Mouse (Mus musculus) spleen, adult 2 months (tissue): Measurements from ENCODE around the gene Hoxa3. TPM values are rescaled to one million over a fixed set of nuclear protein-coding genes. Genes with fewer than 3 reads are reported as not detected.

Experiments used
- DNase-seq, 2 experiments: peaks; one replicate each; pipeline versions ENCODE4 v3.0.0 to v3.0.0-alpha.2; 2012 to 2021; ENCODE audit warnings: low spot score in 2 of 2, low read depth in 1 of 2
- H3K27ac ChIP-seq: fragments of 200-500 bp; 2 replicates; pipeline ENCODE4 v1.5.1; 2012; ENCODE audit warnings: low read length, inconsistent platforms; ENCODE audit not compliant: insufficient read depth
- H3K27me3 ChIP-seq: fragments of 200-500 bp; 2 replicates; pipeline ENCODE4 v1.6.1; 2012; ENCODE audit warnings: mild to moderate bottlenecking, moderate library complexity, low read length, inconsistent platforms; ENCODE audit not compliant: control insufficient read depth, insufficient read depth
- H3K36me3 ChIP-seq: fragments of 200-500 bp; 2 replicates; pipeline ENCODE4 v1.6.1; 2012; ENCODE audit warnings: mild to moderate bottlenecking, low read length, inconsistent platforms; ENCODE audit not compliant: control insufficient read depth, insufficient read depth
- H3K4me1 ChIP-seq: fragments of 200-500 bp; 2 replicates; pipeline ENCODE4 v1.6.1; 2011; ENCODE audit warnings: inconsistent platforms; ENCODE audit not compliant: control insufficient read depth, insufficient read depth, insufficient read length
- H3K4me3 ChIP-seq: fragments of 200-500 bp; 2 replicates; pipeline ENCODE4 v1.5.1; 2011; ENCODE audit warnings: mild to moderate bottlenecking, inconsistent platforms; ENCODE audit not compliant: insufficient read depth, insufficient read length; ENCODE audit errors: extremely low read depth
- CTCF ChIP-seq: fragments of 200-500 bp; IDR thresholded peaks from 2 replicates; pipeline ENCODE4 v1.5.1; 2011; ENCODE audit warnings: mild to moderate bottlenecking, inconsistent platforms; ENCODE audit not compliant: insufficient read depth, insufficient read length, insufficient replicate concordance; ENCODE audit errors: extremely low read depth
- POLR2A ChIP-seq: fragments of 200-500 bp; IDR thresholded peaks from 2 replicates; pipeline ENCODE4 v1.6.1; 2011; ENCODE audit warnings: low read depth, low read length, inconsistent platforms
- WGBS: fragments of 180-500 bp; shearing (Covaris S2); methylation state at CpG from one replicate; pipeline ENCODE4 v1.1.7; 2018; 5-methylcytosine and 5-hydroxymethylcytosine counted together
- polyA plus RNA-seq: library from polyadenylated mRNA; depleted of rRNA; stranded (reverse); fragments of >200 nt; gene quantifications from 2 replicates; pipeline ENCODE4 v1.2.3, GENCODE M21; 2012

Gene Hoxa3
- polyA plus RNA-seq, 1 experiment, result 1.4 TPM

DNA sequence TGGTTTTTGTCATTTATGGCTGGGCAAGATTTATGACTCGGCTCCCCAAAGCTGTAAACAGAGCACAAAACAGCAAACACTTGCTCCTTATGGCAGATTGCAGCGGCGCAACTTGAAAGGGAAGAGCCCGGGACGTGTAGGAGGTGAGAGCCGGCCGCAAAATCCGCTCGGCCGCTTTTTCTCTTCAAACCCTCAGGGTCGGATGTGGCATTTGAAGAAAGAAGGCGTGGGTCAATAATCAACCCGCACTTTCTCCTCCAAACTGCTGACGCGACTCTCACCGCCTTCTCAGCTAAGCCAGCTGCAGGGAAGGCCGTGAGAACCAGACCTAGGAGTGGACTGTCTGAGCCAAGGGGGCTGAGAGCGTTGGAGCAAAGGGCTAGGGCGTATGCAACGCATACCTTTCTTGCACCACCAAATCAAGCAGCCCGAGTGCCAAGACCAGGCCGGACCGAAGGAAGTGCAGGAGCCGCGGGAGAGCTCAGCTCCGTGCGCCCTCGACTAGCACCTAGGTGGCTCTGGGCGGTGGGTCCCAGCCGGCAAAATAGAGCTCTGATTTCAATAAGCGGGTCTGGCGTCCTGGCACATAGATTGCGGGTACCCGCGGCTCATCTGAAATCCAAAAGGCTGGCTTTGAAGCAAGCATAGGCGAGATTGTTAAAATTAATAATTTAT lies 35.9 kb downstream of the Hoxa3 start, which contains the start of gene 5730596B20Rik:
5730596B20Rik (plus strand) TSS at position 438 of the 675 bp plus-strand sequence.
- no peak for TF ChIP-seq CTCF
- Histone ChIP-seq H3K4me1 (no peaks in the 10 kb centered on the region), H3K27ac (0 out of 2 replicates have a peak within 1 kb of the TSS, but pooled peaks have one; percentile 2), H3K27me3 (peaks cover 2% of the 10 kb centered on the region; the same call in 1 of the 2 replicates), H3K4me3 (no peak within 1 kb of the TSS; the same call in 1 of the 2 replicates), H3K36me3 (no peaks in the 10 kb centered on the region)
- DNase-seq, result no peak
- WGBS, result 79% methylated on average over 36 of the region's 36 CpGs

DNA sequence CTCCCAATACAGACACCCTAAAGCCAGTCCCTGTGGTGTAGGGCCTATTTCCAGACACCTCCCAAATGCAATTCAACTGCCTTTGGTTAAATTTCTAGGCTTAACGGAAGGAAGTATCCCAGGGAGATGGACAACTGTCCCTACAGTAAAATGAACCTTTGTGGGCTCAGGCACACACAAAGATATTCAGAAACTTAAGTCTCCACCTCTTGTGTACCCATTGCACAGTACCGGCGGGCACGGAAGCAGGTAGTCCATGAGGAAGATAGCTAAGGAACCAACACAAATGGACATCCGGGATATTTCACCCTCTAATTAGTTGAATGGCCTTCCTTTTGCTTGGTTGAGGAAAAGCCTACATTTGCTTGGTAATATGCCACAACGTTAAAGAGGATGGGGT lies 36.7 kb downstream of the Hoxa3 start:
- 79% methylated on average over 6 of the region's 6 CpGs for WGBS
- TF ChIP-seq POLR2A (no peak), CTCF (no peak)
- H3K27me3 ChIP-seq, result peaks cover 2% of the 10 kb centered on the region; the same call in 1 of the 2 replicates
- no peaks in the 10 kb centered on the region for H3K36me3 ChIP-seq
- H3K4me3 ChIP-seq, result no peak overlapping the region
- H3K27ac ChIP-seq, result 0 out of 2 replicates have a peak overlapping the region, but pooled peaks have one; percentile 2
- DNase-seq, result no peak
- no peaks in the 10 kb centered on the region for H3K4me1 ChIP-seq

DNA sequence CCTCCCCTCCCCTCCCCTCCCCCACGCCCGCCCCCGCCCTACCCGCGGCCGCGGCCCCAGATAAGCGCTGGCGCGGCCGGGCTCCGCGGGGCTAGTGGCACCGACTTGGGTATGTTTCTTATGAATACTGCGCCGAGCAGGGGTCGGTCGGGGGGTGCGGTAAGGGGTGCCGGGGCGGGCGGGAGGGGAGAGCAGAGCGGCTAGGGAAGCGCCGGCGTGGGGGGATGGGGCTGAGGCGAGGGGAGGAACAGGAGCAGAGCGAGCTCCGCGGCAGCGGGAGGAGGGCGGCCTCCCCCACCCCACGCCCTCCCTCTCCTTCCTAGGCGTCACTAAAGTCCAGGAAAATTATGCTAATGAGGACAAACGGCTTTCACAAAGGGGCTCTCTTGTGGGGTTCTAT lies 37.3 kb downstream of the Hoxa3 start:
- TF ChIP-seq POLR2A (no peak), CTCF (no peak)
- Histone ChIP-seq H3K27me3 (peaks cover 2% of the 10 kb centered on the region; the same call in 1 of the 2 replicates), H3K4me3 (no peak overlapping the region), H3K4me1 (no peaks in the 10 kb centered on the region), H3K27ac (no peak overlapping the region), H3K36me3 (no peaks in the 10 kb centered on the region)
- no peak for DNase-seq
- 63% methylated on average over 33 of the region's 35 CpGs for WGBS

DNA sequence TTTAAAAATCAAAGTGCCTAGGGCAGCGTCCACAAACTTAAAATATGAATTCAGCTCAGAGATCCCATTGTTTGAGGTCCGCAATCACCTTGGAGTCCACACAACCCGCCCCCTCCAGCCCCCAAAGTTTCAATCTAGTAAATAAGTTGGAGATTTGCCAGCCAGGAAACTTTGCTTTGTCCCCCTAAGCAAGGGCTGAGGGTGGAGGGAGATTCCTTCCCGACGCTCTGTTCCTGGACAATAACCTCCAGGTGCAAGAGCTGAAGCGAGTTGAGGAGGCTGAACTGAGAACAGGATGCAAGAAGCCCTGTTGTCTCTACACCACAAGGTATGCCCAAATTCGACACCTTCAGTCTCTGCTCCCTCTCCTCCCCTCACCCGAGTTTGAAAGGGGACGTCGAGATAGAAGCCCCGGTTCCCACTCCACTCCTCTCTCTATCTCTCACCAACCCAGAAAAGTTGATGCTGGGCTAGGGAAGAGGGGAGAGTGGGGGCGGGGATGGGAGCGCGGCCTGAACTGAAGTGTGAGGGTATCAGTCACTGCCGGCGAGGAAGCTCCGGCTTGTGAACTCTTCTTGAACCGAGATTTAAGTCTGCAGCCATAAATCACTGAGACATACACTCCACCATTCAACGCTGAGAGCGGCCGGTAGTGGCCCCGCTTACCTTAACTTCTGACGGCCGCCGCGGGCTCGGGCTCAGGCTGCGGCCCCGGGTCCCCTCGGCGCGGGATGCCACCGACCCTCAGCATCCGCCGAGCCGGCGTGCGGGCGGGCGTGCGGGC lies 38.0 kb downstream of the Hoxa3 start:
- Histone ChIP-seq H3K27ac (0 out of 2 replicates have a peak overlapping the region, but pooled peaks have one; percentile 3), H3K36me3 (no peaks in the 10 kb centered on the region), H3K4me1 (no peaks in the 10 kb centered on the region), H3K27me3 (peaks cover 2% of the 10 kb centered on the region; the same call in 1 of the 2 replicates), H3K4me3 (no peak overlapping the region)
- TF ChIP-seq POLR2A, result no peak
- no peak for TF ChIP-seq CTCF
- no peak for DNase-seq
- WGBS, result 68% methylated on average over 41 of the region's 41 CpGs

DNA sequence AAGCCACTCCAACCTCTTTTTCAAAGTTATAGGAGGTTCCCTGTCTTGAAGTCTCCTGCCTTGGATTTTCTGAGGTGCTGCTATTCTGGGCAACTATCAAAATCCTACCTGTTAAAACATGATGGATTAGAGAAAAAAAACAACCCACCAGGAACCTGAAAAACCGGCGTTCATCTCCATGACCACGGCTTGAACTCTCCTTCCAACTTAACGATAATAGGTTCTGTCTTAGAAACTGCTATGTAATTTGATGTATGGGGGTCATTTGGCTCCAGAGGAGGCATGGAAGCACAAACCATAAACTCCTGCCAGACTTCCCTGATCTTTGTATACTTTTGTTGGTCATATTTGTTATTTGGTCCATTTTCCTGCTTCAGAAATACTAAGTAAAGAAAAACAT lies 39.5 kb downstream of the Hoxa3 start:
- H3K27me3 ChIP-seq, result peaks cover 2% of the 10 kb centered on the region; the same call in 1 of the 2 replicates
- DNase-seq, result no peak
- TF ChIP-seq CTCF, result no peak
- TF ChIP-seq POLR2A, result no peak
- whole genome bisulfite sequencing, result 86% methylated on average over 4 of the region's 4 CpGs
- H3K36me3 ChIP-seq, result no peaks in the 10 kb centered on the region
- no peak overlapping the region for H3K27ac ChIP-seq
- no peaks in the 10 kb centered on the region for H3K4me1 ChIP-seq
- H3K4me3 ChIP-seq, result no peak overlapping the region

DNA sequence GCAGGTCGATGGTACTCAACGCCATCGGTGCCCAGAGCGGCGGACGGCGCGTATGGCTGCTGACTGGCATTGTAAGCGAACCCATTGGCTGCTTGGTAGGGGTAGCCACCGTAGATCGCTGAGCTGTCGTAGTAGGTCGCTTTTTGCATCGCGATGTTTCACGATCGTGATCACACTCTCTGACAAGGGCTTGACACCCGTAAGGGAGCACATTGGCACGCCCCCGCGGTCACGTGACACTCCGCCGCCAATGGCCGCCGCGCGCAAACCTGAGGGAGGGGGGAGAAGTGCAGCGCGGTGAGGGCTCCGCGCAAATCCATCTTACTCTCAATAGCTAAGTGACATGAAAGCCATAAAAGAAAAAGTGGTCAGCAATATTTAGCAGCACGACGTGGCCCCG lies 40.6 kb downstream of the Hoxa3 start:
- TF ChIP-seq CTCF (no peak), POLR2A (no peak)
- 82% methylated on average over 35 of the region's 35 CpGs for WGBS
- H3K27me3 ChIP-seq, result peaks cover 2% of the 10 kb centered on the region; the same call in 1 of the 2 replicates
- H3K4me3 ChIP-seq, result no peak overlapping the region
- H3K4me1 ChIP-seq, result no peaks in the 10 kb centered on the region
- peak overlapping the region; percentile 41 for H3K27ac ChIP-seq
- H3K36me3 ChIP-seq, result no peaks in the 10 kb centered on the region
- DNase-seq, result no peak
